Mouse (Mus musculus) bone marrow, adult 2 months (tissue): Measurements from ENCODE around the gene Adra2b. TPM values are rescaled to one million over a fixed set of nuclear protein-coding genes. Genes with fewer than 3 reads are reported as not detected.

Source experiments
- H3K27ac ChIP-seq: fragments of 200-500 bp; 2 replicates; pipeline ENCODE4 v1.5.1; 2012; ENCODE audit warnings: low read depth, mild to moderate bottlenecking, control low read depth, inconsistent platforms, low read length; ENCODE audit not compliant: control insufficient read depth, poor library complexity, insufficient read depth
- H3K4me1 ChIP-seq: fragments of 200-500 bp; 2 replicates; pipeline ENCODE4 v1.6.1; 2011; ENCODE audit warnings: low read length; ENCODE audit not compliant: control insufficient read depth, insufficient read depth
- H3K4me3 ChIP-seq: fragments of 200-500 bp; replicated peaks from 2 replicates; pipeline ENCODE3; 2011; ENCODE audit warnings: mild to moderate bottlenecking, low read depth, low read length, control low read depth; ENCODE audit not compliant: control insufficient read depth
- CTCF ChIP-seq: fragments of 200-500 bp; IDR thresholded peaks from 2 replicates; pipeline ENCODE4 v1.5.1; 2011; ENCODE audit warnings: low read length, control low read depth; ENCODE audit not compliant: control insufficient read depth, insufficient read depth
- POLR2A ChIP-seq: fragments of 200-500 bp; IDR thresholded peaks from 2 replicates; pipeline ENCODE4 v1.6.1; 2011; ENCODE audit warnings: low read depth, mild to moderate bottlenecking, control low read depth, low read length, borderline replicate concordance; ENCODE audit not compliant: control insufficient read depth
- WGBS: fragments of 180-500 bp; shearing (Covaris S2); methylation state at CpG from one replicate; pipeline ENCODE4 v1.1.7; 2018; 5-methylcytosine and 5-hydroxymethylcytosine counted together
- polyA plus RNA-seq: library from polyadenylated mRNA; stranded (reverse); fragments of >200 nt; gene quantifications from 2 replicates; pipeline ENCODE4 v1.2.4, GENCODE M21; 2011; ENCODE audit warnings: low replicate concordance; ENCODE audit not compliant: missing spikeins, insufficient read depth, insufficient read length

Gene Adra2b
- polyA plus RNA-seq, 1 experiment = not detected

DNA sequence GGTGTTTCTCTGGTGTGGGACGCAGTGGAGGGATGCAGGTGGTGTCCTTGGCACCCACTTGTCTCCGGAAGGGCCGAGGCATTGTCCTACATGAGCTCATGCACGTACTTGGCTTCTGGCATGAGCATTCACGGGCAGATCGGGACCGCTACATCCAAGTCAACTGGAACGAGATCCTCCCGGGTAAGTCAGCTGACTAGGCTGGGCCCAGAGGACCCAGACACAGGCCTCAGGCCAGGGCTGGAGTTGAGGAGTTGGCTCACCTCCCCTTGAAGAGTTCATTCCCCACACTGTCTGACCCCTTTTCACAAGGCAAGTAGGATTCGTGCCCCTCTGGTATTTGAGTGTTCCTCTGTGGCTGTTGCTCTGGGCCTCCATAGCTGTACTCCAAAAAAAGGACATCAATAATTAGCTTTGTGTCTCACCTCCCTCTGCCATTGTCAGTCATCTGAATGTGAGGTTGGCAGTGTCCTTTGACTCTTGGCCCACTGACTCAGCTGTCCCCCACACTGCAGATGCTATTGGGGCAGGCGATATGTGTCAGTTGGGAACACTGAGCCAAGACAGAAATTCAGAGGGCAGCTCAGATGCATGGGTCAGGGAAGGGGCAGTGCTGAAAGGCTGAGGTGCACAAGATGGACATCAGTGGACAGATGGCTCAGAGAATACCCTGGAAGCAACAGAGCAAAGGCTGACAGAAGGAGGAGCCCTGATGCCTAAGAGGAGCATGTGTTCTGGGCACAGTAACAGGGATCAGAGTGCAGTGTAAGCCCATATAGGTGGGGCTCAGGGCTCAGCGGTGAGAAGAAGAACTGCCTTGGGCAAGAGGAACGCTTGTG is 15.6 kb upstream of the Adra2b start:
- 76% methylated on average over 13 of the region's 13 CpGs for WGBS
- H3K4me3 ChIP-seq = no peak overlapping the region
- no peaks in the 10 kb centered on the region for H3K4me1 ChIP-seq
- no peak for TF ChIP-seq POLR2A
- TF ChIP-seq CTCF = no peak
- H3K27ac ChIP-seq = no peak overlapping the region

DNA sequence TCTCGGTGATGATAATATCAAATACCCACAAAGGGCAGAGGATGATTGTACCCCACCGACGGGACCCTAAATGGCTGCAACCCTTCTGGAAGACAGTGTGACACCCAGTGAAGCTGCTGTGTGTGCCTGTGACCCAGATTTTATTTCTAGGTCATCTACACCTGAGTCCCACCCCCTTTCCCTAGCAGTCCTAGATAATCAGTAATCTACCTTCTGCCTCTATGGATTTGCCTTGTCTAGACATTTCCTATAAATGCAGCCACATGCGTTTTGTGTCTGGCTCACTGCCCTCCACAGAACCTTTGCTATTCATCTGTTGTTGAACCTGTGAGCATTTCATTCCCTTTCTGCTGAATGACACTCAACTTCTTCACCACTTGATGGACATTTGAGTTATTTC is 9.1 kb upstream of the Adra2b start:
- 87% methylated on average over 4 of the region's 4 CpGs for WGBS
- H3K4me3 ChIP-seq = no peak overlapping the region
- H3K27ac ChIP-seq = no peak overlapping the region
- H3K4me1 ChIP-seq = no peaks in the 10 kb centered on the region
- TF ChIP-seq POLR2A (no peak), CTCF (no peak)

DNA sequence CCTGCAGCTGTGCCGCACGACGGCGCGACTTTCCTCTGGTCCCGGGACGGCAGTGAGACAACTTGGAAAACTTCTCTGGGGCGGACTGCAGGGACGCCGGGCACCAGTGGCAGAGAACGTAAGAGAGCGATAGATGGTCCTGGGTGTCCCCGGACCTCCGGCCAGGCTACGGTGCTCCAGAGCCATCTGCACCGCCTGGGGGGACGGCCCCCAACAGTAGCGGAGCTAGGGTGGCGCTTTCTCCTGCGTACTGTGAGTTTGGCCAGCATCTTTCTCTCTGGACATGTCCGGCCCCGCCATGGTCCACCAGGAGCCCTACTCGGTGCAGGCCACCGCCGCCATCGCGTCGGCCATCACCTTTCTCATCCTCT is 259 bp downstream of the Adra2b start:
- H3K27ac ChIP-seq = no peak overlapping the region
- H3K4me3 ChIP-seq = no peak overlapping the region
- H3K4me1 ChIP-seq = 0 out of 2 replicates have a peak, but pooled peaks cover 2% of the 10 kb centered on the region
- 3% methylated on average over 28 of the region's 28 CpGs for WGBS
- TF ChIP-seq CTCF = no peak
- no peak for TF ChIP-seq POLR2A

DNA sequence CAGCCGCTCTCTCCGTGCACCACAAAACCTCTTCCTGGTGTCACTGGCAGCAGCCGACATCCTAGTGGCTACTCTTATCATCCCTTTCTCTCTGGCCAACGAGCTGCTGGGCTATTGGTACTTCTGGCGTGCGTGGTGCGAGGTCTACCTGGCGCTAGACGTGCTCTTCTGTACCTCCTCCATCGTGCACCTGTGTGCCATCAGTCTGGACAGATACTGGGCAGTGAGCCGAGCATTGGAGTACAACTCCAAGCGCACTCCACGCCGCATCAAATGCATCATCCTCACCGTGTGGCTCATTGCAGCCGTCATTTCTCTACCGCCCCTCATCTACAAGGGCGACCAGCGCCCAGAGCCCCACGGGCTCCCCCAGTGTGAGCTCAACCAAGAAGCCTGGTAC is 688 bp downstream of the Adra2b start:
- Histone ChIP-seq H3K27ac (no peak overlapping the region), H3K4me1 (0 out of 2 replicates have a peak, but pooled peaks cover 2% of the 10 kb centered on the region), H3K4me3 (no peak overlapping the region)
- 10% methylated on average over 20 of the region's 20 CpGs for WGBS
- no peak for TF ChIP-seq CTCF

DNA sequence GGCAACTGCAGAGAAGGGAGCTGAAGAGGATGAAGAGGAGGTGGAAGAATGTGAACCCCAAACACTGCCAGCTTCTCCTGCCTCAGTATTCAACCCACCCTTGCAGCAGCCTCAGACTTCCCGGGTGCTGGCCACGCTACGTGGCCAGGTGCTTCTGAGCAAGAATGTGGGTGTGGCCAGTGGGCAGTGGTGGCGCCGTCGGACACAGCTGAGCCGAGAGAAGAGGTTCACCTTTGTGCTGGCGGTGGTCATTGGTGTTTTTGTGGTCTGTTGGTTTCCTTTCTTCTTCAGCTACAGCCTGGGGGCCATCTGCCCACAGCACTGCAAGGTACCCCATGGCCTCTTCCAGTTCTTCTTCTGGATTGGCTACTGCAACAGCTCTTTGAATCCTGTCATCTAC is 1.4 kb downstream of the Adra2b start:
- no peak for TF ChIP-seq CTCF
- TF ChIP-seq POLR2A = no peak
- Histone ChIP-seq H3K4me3 (no peak overlapping the region), H3K4me1 (0 out of 2 replicates have a peak, but pooled peaks cover 2% of the 10 kb centered on the region), H3K27ac (no peak overlapping the region)
- WGBS = 4% methylated on average over 8 of the region's 8 CpGs

DNA sequence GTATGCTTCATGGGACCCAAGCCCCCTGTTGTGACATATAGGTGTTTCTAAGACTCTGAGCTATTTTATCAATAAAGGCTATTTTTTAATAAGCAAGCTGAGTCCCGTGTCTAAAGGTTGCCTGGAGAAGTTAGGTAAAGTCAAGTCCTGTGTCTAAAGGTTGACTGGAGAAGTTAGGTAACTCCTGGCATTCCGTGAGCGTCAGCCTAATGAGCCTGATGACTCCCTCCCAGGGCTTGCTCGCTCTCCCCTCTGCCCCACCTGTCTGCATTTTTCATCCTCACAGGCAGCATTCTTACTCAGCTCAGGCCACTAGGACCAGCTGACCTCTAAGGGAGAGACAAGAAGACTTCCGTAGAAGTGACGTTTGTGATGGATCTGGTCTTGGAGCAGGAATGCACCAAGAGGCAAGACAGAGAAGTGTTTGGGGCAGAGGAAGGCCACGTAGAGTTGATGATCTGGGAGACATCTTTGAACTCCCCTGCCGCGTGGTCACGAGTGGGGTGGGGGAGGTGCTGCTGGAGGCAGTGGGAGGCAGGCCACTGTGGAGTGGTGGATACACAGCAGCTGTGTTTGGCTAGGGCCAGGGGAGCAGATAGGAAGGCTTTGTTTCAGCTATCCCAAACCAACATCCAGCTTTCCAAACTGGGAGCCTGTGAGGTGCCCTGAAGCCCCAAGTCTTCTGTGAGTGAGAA is 4.3 kb downstream of the Adra2b start:
- Histone ChIP-seq H3K27ac (no peak overlapping the region), H3K4me3 (no peak overlapping the region), H3K4me1 (0 out of 2 replicates have a peak, but pooled peaks cover 2% of the 10 kb centered on the region)
- WGBS = 76% methylated on average over 10 of the region's 10 CpGs
- TF ChIP-seq POLR2A (no peak), CTCF (no peak)

DNA sequence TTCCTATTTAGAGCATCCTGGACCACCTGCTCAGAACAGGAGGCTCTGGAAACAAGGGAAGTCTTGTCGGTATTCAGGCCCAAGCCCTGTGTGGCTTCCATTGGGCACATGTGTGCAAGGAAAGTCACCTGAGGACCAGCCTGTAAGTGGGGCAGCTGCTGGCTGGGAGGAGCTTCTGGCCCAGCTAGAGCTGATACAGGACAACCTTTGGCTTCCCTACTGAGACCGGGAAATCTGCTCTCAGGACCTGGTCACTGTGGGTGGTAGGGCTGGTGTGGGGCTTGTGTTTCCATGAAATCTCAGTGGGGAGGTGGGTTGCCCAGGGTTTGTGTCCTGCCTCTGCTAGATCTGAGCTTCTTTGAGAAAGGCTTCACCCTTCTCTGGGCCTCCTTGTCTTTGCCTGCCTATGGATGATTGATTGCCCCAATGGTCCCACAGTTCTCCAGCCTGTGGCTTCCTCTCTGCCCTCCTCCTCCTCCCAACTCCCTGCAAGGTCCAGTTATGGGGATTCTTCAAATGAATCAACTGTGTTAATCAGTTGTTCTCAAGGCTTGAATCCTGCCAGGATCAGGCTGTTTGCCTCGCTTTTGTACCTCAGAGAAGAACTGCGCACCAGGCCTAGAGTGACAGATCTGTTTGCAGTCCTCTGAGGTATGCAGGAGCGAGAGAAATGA is 6.8 kb downstream of the Adra2b start:
- Histone ChIP-seq H3K4me3 (no peak overlapping the region), H3K27ac (no peak overlapping the region), H3K4me1 (no peaks in the 10 kb centered on the region)
- TF ChIP-seq POLR2A (no peak), CTCF (no peak)
- WGBS = 80% methylated on average over 5 of the region's 5 CpGs

DNA sequence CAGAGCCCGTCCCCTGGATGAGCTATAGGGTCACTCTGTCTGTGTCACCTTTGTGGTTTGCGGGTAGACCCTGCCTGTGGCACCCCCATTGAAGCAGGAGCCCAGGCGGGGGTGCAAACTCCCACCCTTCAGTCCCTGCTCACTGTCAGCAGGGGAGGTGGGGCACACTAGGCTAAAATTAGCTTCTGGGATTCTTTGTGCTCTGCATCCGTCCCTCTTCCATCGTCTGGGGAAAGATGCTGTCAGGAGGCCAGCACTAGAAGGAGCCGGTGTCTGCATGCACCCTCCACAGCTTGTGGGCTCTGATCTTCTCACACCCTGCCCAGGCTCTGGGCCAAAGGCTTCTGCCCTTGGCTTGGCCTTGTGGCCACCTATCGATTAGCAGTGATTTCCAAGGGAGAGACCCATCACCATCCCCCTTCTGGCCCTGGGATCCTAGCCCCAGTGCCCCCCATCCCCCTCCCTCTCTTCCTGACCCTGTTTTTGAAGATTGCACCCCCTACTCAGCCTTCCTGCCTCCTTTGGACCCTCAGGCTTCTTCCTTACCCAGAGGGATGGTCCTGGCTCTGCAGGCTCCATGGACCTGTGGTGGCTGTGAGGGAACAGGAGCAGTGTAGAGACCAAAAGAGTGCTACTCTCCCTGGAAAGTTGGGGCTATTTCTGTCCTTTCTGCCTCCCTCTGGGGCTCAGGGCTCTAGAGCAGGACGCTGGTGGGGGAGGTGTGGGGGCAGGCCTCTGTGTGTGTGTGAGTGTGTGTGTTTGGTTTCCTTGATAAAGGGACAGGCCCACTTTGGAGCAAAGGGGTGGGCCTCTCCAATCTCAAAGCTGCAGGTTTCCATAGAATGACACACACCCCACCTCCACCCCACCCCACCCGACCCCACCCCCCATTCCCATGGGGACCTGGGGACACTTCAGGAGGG is 7.8 kb downstream of the Adra2b start:
- Histone ChIP-seq H3K4me1 (no peaks in the 10 kb centered on the region), H3K27ac (no peak overlapping the region), H3K4me3 (no peak overlapping the region)
- WGBS = 54% methylated on average over 9 of the region's 9 CpGs
- TF ChIP-seq CTCF (no peak), POLR2A (no peak)
